Comparison of ENCODE assay signal across 9 mouse cellular contexts in the genomic region with DNA sequence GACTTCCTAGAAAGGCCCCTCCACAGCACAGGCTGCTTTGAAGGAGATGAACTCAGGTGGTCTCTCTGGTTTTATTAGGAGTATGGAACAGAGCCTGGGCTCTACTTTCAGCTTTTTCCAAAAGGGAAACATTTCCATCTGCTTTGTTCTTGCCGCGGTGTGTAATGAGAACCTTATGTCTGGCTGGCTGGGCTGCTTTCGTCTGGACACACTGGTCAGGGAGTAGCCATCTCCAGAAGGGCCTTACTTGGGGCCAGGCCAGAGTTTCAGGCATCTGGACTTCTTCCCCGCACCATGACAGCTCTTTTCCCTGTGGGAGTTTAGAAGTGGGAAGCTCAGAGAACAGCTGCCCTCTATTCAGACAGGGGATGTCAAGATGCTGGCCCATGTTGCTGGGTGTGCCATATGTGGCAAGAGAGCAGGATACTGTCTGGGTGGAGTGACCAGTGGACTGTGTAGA. TPM values are rescaled to one million over a fixed set of nuclear protein-coding genes. Genes with fewer than 3 reads are reported as not detected.
DNase-seq lines count a peak whose midpoint lies in the region; ATAC-seq and TF ChIP-seq lines count a peak whose summit lies in the region.
"Had no signal": no experiment of that assay in that cellular context is flagged by ENCODE, and none has a peak within 500 bp of the region (broad histone marks: within the 10 kb centered on the region; RNA-seq: fewer than 3 reads in every experiment).

No protein-coding gene starts in this region.

- H3K27ac ChIP-seq in heart, adult 2 months, result no peak overlapping the region
- H3K27ac ChIP-seq in left cerebral cortex, adult 2 months, result no peak overlapping the region
- H3K27ac ChIP-seq in hindbrain, embryonic 11.5 days (ENCODE audit: low read depth, low read length), result no peak overlapping the region
- H3K27ac ChIP-seq: midbrain, embryonic 12.5 days had no signal

- H3K79me2 ChIP-seq in heart, adult 2 months (replicated peaks; ENCODE audit: control insufficient read depth, insufficient read depth, low read length), result no peaks in the 10 kb centered on the region

- 33% methylated on average over 4 of the region's 4 CpGs for WGBS in heart, adult 2 months
- 61% methylated on average over 4 of the region's 4 CpGs for WGBS in hindbrain, embryonic 11.5 days

- peaks cover 7% of the 10 kb centered on the region for H3K4me1 ChIP-seq in heart, adult 2 months (ENCODE audit: control insufficient read depth, insufficient read depth, low read length)
- H3K4me1 ChIP-seq in hindbrain, embryonic 11.5 days (replicated peaks; ENCODE audit: control insufficient read depth, insufficient read depth, low read length), result no peaks in the 10 kb centered on the region
- H3K4me1 ChIP-seq: midbrain, embryonic 12.5 days had no signal

- H3K4me3 ChIP-seq in heart, adult 2 months, result no peak overlapping the region
- no peak overlapping the region for H3K4me3 ChIP-seq in left cerebral cortex, adult 2 months
- H3K4me3 ChIP-seq in hindbrain, embryonic 11.5 days (ENCODE audit: low read depth, low read length), result no peak overlapping the region
- H3K4me3 ChIP-seq: midbrain, embryonic 12.5 days had no signal

- no peak for TF ChIP-seq POLR2A in heart, adult 2 months (IDR thresholded peaks at IDR 0.05; ENCODE audit: insufficient read depth, low read depth, low read length)

- no peaks in the 10 kb centered on the region for H3K36me3 ChIP-seq in heart, adult 2 months (ENCODE audit: control insufficient read depth, insufficient read depth, low read length)
- no peaks in the 10 kb centered on the region for H3K36me3 ChIP-seq in hindbrain, embryonic 11.5 days (ENCODE audit: control insufficient read depth, insufficient read depth, low read length)
- H3K36me3 ChIP-seq: midbrain, embryonic 12.5 days had no signal

- no peaks in the 10 kb centered on the region for H3K27me3 ChIP-seq in heart, adult 2 months (ENCODE audit: control insufficient read depth, insufficient read depth, low read length)
- H3K27me3 ChIP-seq in hindbrain, embryonic 11.5 days (ENCODE audit: control insufficient read depth, insufficient read depth, low read length), result no peaks in the 10 kb centered on the region
- H3K27me3 ChIP-seq: midbrain, embryonic 12.5 days had no signal

- peak; percentile 52; the same call in 1 of the 2 replicates for TF ChIP-seq EP300 in heart, adult 2 months (IDR thresholded peaks at IDR 0.05; ENCODE audit: insufficient read depth, low read depth, low read length)

- H3K9ac ChIP-seq in heart, adult 2 months (ENCODE audit: low read depth, low read length), result no peak overlapping the region
- no peak overlapping the region for H3K9ac ChIP-seq in hindbrain, embryonic 11.5 days (ENCODE audit: low read depth, low read length)
- H3K9ac ChIP-seq: midbrain, embryonic 12.5 days had no signal

- H3K4me2 ChIP-seq in hindbrain, embryonic 11.5 days (replicated peaks; ENCODE audit: low read depth, low read length), result no peak overlapping the region
- H3K4me2 ChIP-seq: midbrain, embryonic 12.5 days had no signal

- no peaks in the 10 kb centered on the region for H3K9me3 ChIP-seq in hindbrain, embryonic 11.5 days (ENCODE audit: control insufficient read depth, low read length)
- H3K9me3 ChIP-seq: midbrain, embryonic 12.5 days had no signal

- peak; percentile 24 for DNase-seq in adrenal gland, postnatal 10 days
- DNase-seq in adrenal gland, postnatal 36 days, result no peak
- peak; percentile 82 to 87 for DNase-seq in heart, adult 2 months
- DNase-seq in kidney, postnatal 14 days, result peak; percentile 65
- DNase-seq in skeletal muscle tissue, adult 2 months (ENCODE audit: low read depth, low spot score), result peak; percentile 77
- no peak for DNase-seq in left cerebral cortex, adult 2 months (ENCODE audit: extremely low spot score in 1 of 2, low spot score in 2 of 2)
- no peak for DNase-seq in hindbrain, embryonic 11.5 days (ENCODE audit: low spot score)
- DNase-seq in right cerebral cortex, adult 2 months (ENCODE audit: low spot score in 2 of 2), result no peak

- no peak for TF ChIP-seq CTCF in heart, adult 2 months (IDR thresholded peaks at IDR 0.05)
- TF ChIP-seq CTCF in left cerebral cortex, adult 2 months (IDR thresholded peaks at IDR 0.05), result no peak

- no peak for ATAC-seq in hindbrain, embryonic 11.5 days (ENCODE audit: low FRiP score)

- intact Hi-C loops in heart, adult 2 months (cut with DNase I), result no loop called here
- intact Hi-C loops in left cerebral cortex, adult 2 months (cut with DNase I), result no loop called here

RNA-seq across cellular contexts. Expression of gene Nkd2, which starts 40.0 kb away (rescaled TPM):
- total RNA-seq in adrenal gland, postnatal 10 days (2021), result 1 to 10 TPM; 2.8 to 3.0 TPM
- 1 to 10 TPM; 1.3 to 1.9 TPM for total RNA-seq in adrenal gland, postnatal 36 days (2021)
- 1 to 10 TPM; 1.2 to 2.3 TPM for total RNA-seq in heart, adult 2 months (2021)
- polyA plus RNA-seq in heart, adult 2 months (2012; rRNA removed), result 1.9 and 2.3 TPM in 2 replicates
- 1 to 10 TPM; 3.3 TPM for total RNA-seq in left cerebral cortex, adult 2 months (2021)
- polyA plus RNA-seq in hindbrain, embryonic 11.5 days (2014; fragmentation: Nextera tagmentation; extraction: Ambion mirVana), result 14.7 TPM in 2 replicates

RNA-seq across cellular contexts. Expression of gene Trip13, which starts 50.1 kb away (rescaled TPM):
- 1 to 10 TPM; 3.0 to 3.8 TPM for total RNA-seq in adrenal gland, postnatal 10 days (2021)
- 1 to 10 TPM; 1.7 to 1.9 TPM for total RNA-seq in adrenal gland, postnatal 36 days (2021)
- total RNA-seq in heart, adult 2 months (2021), result under 1 TPM; 0.14 to 0.21 TPM
- polyA plus RNA-seq in heart, adult 2 months (2012; rRNA removed), result 0.20 and 0.27 TPM in 2 replicates
- 1 to 10 TPM in 1 of 2 experiments, under 1 TPM in 1; 0.38 to 1.1 TPM for total RNA-seq in left cerebral cortex, adult 2 months (2021)
- polyA plus RNA-seq in hindbrain, embryonic 11.5 days (2014; fragmentation: Nextera tagmentation; extraction: Ambion mirVana), result 40.1 and 49.5 TPM in 2 replicates

RNA-seq across cellular contexts. Expression of gene Brd9, which starts 50.2 kb away (rescaled TPM):
- 10 to 100 TPM; 25.0 to 36.8 TPM for total RNA-seq in adrenal gland, postnatal 10 days (2021)
- 10 to 100 TPM; 30.9 to 31.7 TPM for total RNA-seq in adrenal gland, postnatal 36 days (2021)
- 10 to 100 TPM; 20.3 to 21.3 TPM for total RNA-seq in heart, adult 2 months (2021)
- polyA plus RNA-seq in heart, adult 2 months (2012; rRNA removed), result 25.7 and 38.8 TPM in 2 replicates
- 10 to 100 TPM; 84.2 to 88.7 TPM for total RNA-seq in left cerebral cortex, adult 2 months (2021)
- polyA plus RNA-seq in hindbrain, embryonic 11.5 days (2014; fragmentation: Nextera tagmentation; extraction: Ambion mirVana), result 76.7 and 77.5 TPM in 2 replicates

Comparison
In these comparisons a context has a peak if more than half of its experiments do, and no peak if none do; other contexts are left out.
1. DNase-seq: peak in adrenal gland, postnatal 10 days (single experiment), heart, adult 2 months (2 of 2), kidney, postnatal 14 days (single experiment) and skeletal muscle tissue, adult 2 months (single experiment); none in adrenal gland, postnatal 36 days (0 of 2), left cerebral cortex, adult 2 months (0 of 2), hindbrain, embryonic 11.5 days (single experiment) and right cerebral cortex, adult 2 months (0 of 2).